Mouse (Mus musculus): ENCODE results near the gene Terb1.

Terb1 gene

GRCm38 (mm10) chr8:104411468-104411867 lies 98.2 kb downstream of the Terb1 start:
- DNase-seq = no peak

GRCm38 (mm10) chr8:104410628-104411273 lies 99.0 kb downstream of the Terb1 start:
- no peak for DNase-seq

- no peak for DNase-seq
Measured at GRCm38 (mm10) chr8:104408328-104409110, 101.2 kb downstream of the Terb1 start.

GRCm38 (mm10) chr8:104406340-104407128 lies 103.2 kb downstream of the Terb1 start:
- DNase-seq = no peak

GRCm38 (mm10) chr8:104405430-104406187 lies 104.1 kb downstream of the Terb1 start:
- no peak for DNase-seq

- DNase-seq = no peak
Measured at GRCm38 (mm10) chr8:104403596-104403995, 106.1 kb downstream of the Terb1 start.
